Mouse (Mus musculus) heart, postnatal 0 days (tissue): ENCODE measurements at regions not wholly inside any gene's neighbourhood (a gene's known extent, or its start where the extent isn't known, plus 50 kb on each side); places are given as distances from the start of the nearest gene placed in this dataset.

Experiments used
- CTCF ChIP-seq: IDR thresholded peaks from 2 replicates; pipeline ENCODE4 v1.5.1; 2016; ENCODE audit warnings: antibody characterized with exemption, control low read depth, low read depth
- EP300 ChIP-seq: IDR thresholded peaks from 2 replicates; pipeline ENCODE4 v1.6.1; 2016; ENCODE audit warnings: antibody characterized with exemption, low read depth

DNA sequence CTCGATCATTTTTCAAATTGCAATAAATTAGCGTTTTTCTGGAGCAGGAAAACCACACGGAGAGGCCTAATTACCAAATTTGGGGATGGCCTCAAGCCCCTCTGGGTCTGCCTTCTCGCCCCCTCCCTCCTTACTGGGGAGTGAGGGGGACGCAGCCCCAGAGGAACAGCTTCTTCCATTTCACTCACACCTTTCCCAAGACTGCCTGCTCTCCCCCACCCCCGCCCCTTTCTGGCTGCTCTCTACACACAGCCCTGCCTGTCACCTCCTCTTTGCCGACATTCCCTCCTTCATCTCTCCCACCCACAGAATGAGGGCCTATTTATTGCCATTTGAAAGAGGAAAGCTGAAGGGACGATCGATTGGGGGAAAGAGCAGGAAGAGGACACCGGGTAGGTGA lies 97.2 kb upstream of the Pja1 start:
- TF ChIP-seq CTCF = no peak
- TF ChIP-seq EP300 = no peak
